Mouse (Mus musculus) T-helper 1 cell (primary cell): ENCODE measurements around the gene Cacna1d.

Experiments
- in situ Hi-C: fragments of 300-600 bp; cut with MboI, MseI; formaldehyde crosslinking; loops from one replicate; pipeline ENCODE4 v1.15.1; 2025; ENCODE audit warnings: high pct_unique_total_duplicates

The Cacna1d gene

DNA sequence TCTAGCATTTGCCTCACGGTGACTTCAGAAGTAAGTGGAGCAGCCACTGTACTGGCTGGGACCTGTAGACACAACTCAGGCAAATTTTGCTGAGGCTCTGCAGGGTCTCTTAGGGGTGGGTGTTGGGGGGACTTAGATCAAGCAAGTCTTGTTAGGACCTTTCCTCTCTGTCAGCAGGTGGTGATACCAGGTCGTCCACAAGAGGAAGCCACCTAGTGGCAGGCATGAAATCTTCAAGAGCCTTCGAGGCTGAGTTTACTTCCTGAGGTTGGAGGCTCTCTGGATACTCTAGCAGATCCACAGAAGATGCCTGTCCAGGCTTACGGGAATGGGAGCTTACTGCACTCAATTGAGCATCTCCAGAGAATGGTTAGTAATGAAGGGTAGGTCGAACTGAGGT is 394.0 kb downstream of the Cacna1d start:
- in situ Hi-C loops = no loop called here

DNA sequence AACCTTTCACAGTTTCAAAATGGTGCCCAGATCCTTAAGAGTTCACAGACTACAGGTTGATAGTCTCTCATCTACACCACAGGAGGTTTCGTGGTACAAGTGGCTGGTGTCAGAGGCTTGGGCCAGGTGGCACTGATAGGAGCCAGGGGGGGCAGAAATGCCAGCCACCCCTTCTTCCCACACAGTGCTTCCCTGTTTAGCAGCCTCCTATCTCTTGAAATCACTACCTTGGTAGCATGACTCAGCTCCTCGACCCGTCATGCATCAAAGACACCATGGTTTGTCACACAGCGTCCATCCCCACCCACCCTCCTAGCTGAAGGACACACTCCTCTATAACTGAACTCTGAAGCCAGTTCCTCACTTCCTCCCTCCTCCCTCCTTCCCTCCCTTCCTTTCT is 398.8 kb downstream of the Cacna1d start:
- in situ Hi-C loops = no loop called here

DNA sequence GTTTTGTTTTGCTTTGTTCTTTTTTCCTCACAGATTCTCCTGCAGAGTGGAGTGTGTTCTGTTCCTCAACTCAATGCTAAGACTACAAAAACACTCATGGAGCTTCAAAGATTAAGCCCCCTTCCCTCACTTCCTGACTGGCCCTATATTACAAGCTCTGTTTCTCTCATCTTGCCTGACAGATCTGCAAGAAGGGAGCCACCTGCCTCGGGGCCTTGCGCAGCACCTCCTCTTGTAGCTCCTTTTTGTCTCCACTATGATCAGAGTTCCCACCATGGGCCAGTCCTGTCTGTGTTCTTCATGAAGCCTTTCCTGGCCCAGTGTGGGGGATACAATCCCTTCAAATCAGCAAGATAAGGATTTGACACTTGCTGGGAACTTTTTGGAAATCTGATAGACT is 399.2 kb downstream of the Cacna1d start:
- in situ Hi-C loops = no loop called here

DNA sequence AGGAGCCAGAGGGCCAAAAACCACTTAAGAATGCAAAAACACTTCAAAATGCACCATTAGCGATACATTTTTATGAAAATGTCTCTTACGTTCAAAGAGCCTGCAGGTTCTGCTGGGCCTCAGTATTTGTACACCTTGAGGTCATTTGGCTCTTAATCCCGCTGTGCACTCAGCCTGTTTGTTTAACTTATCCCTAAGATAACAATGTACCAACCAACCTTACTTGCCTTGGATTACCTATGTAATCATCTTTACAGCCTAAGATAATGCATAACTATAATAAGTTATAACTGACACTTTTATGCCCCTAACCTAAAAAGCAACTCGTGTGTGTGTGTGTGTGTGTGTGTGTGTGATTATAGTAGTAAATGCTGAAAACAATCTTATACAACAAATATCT is 411.5 kb downstream of the Cacna1d start:
- in situ Hi-C loops = no loop called here

DNA sequence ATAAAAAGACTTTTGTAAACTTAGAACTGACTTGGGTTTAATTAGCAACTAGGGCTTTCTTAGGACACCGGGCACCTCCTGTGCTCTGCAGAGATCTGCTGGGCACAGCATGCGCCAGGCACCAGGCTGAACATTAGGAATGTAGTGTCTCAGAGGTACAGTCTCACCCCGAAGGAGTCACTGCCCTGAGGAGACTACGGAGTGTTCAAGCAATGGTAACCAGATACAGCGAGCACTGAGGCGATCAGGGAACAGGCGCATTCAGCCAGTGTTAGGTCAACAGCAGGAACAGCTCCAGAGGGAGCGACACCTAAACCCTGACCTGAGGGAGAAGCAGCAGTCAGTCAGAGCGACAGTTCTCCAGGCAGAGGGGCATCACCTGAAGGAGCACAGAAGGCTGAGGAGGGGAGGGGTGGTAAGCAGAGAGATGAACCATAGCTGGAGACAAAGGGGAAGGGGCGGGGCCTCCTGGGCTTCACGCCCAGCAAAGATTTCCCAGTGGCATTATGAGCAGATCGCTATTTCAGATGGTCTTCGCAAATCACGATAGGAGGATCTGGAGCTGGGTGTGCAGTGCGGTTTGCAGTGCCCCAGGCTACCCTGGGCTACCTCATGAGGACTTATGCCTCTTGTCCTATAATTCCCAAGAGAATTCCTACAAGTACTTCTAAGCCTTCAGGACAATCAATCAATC is 413.0 kb downstream of the Cacna1d start:
- in situ Hi-C loops = no loop called here

DNA sequence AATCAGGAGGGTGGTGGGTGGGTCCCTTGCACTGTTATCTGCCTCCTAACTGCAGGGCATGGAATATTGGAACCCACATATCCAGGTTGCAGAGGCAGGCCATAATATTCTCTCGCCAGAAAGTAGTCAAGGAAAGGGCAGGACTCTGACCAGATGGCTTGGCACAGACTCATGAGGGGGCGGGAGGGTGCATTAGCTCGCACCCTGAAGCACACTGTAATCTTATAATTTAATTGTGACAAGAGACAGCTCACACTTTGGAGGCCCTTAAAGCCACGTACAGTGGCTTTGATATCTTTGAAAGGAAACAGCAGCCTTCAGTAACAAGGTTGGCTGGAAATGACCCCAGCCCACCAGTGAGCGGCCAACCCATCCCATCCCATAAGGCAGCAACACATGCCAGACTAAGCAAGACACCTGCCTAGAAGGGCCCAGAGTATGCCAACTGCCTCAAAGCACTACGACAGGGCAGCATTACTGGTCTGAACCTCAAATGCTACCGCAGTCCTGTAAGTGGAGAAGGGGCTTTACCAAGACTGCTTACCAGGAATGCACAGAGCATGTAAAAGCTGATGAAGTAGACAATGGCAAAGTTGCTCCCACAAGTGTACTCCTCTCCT is 415.9 kb downstream of the Cacna1d start:
- in situ Hi-C loops = no loop called here

DNA sequence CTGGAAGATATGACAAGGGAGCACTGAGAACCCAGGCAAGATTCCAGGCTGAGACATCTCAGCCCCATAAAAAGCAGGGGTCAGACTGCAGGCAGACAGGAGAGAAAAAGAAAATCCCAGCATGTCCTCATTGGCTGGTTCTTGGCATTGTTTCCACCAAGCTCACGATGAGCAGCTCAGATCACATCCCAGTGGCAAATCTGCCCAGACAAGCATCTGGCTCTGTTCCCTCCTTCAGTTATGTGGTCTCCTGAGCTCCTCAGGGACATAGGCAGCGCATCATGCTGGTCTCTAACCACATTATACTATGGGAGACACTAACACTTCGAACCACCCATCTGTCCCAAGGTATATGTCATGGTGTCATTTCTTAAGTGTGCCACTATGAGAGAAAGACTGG is 422.7 kb downstream of the Cacna1d start:
- in situ Hi-C loops = no loop called here

DNA sequence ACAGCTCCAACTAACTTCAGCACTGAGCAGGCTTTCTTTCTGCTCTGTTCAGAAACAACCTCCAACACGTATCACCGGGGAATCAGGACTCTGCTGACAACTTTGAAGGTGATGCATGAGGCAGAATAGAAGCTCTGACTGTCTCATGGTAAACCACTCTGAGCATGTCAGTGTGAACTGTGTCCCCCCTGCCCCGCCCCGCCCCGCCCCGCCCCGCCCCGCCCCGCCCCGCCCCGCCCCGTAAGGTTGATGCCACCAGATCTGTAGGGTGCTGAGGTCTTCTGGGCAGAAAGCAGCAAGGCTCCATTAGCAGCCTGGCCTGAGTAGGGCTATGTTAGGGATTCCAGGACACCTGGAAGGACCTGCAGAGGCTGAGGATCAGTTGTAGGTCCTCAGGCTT is 424.5 kb downstream of the Cacna1d start:
- in situ Hi-C loops = no loop called here

DNA sequence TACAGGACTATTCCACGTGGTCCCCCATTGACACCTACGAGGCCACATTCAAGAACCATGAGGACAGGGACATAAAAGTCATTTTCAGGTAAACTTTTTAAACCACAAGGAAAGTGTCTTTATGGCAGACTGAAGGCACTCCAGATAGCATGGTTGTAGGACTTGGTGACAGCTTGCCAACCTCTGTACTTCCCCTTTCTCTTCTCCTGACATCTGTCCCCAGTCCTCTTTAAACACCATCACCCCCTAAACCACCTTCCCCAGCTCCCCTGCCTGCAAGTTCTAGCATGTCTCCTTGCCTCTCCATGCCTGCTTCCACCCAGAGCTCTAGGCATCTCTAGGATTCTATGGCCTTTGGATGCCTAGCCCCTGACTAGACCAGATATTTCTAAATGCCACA is 426.4 kb downstream of the Cacna1d start:
- in situ Hi-C loops = no loop called here

DNA sequence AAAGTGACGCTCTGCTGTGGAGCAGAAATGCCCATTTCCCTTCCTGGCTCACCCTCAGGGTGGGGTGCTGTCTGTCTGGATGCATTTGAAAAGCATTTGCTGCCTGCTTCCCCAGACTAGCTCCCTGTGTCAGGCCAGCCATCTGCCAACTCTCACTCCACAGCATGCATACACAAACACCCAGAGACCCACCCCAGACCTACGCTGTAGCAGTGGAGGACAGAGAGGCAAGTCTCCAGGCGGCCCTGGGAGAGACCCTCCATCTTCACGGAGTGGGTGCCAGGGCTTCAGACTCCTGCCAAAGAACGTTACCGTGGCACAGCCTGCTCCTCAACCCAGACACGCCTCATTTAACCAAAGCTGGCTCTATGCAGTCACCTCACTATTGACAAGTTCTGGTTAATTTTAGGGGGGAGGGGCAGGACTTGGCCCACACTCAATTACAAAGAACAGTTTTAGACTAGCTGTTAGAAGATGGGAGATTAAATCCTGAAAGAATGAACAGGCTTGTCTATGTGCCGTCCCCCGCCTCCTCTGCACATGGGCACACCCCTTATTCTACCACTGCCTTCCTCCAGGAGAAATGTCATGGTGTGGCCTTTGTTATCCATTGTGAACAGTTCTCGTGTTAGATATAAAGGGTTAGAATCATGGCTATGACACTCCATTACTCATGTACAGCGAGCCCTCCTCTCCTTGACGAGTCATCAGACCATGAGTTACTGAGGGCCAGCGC is 435.1 kb downstream of the Cacna1d start:
- in situ Hi-C loops = no loop called here

DNA sequence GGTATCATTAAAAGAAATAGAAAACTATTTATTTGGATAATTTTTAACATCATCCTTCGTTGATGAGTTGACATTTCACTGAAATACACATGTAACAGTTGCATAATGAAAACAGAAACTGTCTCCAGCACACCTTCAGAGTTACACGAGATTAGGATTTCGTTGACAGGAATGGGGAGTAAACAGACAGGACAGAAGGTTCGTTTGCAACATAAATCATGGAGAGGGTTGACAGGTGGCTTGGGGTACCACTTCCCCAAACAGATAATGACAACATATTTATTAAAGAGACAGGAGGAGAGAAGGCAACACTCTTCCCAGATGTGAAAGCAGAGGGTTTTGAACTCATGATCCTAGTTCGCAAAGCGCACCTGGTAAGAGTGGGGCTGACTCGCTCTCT is 436.3 kb downstream of the Cacna1d start:
- in situ Hi-C loops = no loop called here

DNA sequence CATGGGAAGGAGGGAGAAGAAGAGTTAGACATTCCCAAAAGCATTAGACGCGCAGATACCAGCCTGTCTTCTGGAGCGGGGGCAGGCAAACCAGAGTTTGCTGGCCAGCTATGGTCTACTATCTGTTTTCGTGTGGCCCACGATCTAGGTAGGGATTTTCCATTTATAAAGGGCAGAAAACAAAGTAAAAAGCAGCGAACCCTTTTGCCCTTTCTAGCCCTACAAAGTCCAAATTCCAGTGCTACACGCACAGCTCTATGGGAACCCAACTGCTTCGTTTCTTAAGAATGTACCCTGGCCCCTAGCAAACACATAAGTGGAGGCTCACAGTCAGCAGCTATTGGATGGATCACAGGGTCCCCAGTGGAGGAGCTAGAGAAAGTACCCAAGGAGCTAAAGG is 441.0 kb downstream of the Cacna1d start:
- in situ Hi-C loops = no loop called here

DNA sequence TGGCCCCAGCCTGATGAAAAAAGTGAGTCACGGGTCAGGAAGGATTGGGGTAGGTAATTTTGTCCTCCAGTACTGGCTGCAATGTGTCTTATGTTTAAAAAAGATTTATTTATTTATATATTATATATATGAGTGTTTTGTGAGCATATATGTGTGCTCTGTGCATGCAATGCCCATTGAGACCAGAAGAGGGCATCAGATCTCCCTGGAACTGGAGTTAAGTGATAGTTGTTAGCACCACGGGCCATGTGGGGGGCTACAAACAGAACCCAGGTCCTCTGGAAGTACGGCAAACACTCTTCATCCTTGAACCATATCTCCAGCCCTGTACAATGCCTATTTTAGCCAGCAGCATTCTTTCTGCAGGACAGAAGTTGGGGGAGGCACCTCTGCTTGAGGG is 443.2 kb downstream of the Cacna1d start:
- in situ Hi-C loops = no loop called here

DNA sequence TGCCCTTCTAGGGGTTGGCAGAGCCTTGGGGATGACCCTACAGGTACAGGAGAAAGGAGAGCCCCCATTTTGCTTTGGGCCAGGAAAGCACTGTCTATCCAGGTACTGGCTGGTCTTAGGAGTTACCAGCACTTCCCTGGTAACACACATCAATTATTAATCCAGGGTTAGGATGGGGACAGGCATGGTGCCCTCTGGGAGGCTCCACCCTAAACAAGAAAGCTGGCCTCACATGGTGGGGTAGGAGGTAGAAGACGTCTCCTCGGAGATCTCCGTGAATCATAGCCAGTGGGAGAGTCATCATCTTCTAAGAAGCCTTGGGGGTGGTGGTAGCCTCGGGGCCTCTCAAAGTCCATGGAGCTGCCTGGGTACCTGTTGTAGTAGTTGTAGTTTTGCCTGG is 444.3 kb downstream of the Cacna1d start:
- in situ Hi-C loops = no loop called here

DNA sequence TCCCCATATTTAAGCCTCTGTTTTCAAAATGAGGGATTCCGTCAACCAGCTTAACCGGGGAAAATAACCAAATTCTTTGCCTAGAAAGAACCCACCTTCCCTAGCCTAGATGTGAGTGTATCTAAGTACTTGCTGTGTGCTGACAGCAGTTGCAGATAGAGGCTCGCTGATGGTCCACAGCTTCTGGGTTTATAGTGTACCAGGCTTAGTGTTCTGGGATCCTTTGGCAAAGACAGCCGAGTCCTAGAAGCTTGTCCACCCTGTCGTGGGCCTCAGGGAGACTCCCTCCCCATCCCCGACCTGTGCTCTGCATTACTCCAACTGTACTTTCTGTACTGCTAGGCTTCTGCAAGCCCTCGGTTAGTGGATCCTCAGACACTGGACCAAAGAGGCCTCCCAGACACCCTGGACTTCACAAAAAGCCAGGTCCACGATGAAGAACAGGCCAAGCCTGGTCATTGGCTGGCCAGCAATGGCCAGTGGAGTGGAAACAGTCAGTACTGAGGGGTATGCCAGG is 445.5 kb downstream of the Cacna1d start:
- in situ Hi-C loops = no loop called here

DNA sequence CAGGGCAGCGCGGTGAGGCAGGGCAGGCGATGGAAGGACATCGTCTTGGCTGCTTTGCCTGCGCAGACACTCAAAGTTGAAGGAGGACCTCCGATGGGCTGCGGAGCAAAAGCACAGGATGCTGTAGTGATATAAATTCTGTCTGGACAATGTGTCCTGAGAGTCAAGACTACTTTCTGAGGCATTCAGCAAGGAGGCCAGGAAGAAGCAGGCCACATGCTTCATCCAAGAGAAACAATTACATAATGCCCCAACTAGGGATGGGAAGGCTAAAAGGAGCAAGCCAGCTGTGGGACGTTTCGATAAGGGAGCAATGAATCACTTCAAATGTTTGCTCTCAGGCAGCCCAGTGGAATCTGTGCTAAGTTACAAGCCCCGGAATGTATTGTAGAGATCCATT is 446.0 kb downstream of the Cacna1d start:
- in situ Hi-C loops = no loop called here

DNA sequence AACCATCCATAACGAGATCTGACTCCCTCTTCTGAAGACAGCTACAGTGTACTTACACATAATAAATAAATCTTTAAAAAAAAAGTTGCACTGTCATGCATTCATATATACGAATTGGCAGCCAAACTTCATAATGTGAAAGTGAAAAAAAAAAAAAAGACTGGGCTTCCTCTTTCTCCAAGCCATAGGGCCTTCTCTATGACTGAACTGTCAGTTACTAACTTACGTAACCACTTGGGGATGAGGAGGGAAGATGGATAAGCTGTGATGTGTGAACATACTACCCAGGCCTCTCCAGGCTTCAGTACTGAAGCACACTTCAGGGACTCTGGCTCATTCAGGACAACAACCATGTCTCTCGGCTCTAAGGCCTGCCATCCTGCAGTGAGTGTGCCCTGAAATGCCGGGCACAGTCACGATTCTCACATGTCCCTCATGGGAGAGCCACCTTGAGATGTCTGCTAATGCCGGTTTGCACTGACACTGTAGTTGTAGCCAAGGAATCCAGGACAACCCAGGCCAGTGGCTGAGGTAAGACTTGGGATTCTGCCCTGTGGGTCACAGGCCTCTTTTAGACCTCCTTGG is 447.8 kb downstream of the Cacna1d start:
- in situ Hi-C loops = no loop called here

DNA sequence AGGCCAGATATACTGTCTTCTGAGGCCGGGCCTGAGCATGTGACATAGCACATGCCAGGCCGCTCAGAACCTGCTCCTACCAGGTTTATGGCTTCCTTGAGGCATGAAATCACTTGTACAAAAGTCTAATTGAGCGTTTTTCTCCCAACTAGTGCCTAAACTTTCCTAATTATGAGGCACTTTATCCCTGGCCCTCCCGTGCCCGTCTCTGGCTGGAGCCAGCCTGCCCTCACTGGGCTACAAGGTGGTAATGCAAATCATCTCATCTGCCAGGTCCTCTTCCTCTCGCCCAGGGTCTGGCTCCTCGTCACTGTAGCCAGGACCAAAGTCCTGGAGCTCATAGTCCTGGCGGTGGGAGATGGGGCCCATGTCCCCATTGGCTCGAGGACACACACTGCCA is 449.4 kb downstream of the Cacna1d start:
- in situ Hi-C loops = no loop called here

DNA sequence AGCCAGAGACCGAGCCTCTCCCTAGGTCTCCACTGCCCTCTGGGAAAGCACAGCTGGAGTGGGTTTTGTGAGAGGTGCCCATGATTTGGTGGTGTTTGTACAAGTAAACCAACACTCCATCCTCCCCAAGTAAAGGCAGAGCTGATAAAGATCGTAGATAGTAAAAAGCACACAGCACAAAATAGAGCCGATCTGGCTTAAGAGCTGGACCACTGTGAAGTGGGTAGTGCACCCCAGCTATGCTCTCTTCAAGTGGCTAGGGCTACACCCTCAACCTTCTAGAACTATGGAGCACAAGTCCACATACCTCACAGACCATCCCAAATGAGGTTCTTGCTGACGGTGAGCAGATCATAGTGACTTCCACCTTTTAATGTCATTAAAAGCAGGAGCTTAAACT is 451.8 kb downstream of the Cacna1d start:
- in situ Hi-C loops = loop anchor here (10.0 kb wide), 1 partner anchor 735 kb away; no protein-coding TSS in a partner anchor

DNA sequence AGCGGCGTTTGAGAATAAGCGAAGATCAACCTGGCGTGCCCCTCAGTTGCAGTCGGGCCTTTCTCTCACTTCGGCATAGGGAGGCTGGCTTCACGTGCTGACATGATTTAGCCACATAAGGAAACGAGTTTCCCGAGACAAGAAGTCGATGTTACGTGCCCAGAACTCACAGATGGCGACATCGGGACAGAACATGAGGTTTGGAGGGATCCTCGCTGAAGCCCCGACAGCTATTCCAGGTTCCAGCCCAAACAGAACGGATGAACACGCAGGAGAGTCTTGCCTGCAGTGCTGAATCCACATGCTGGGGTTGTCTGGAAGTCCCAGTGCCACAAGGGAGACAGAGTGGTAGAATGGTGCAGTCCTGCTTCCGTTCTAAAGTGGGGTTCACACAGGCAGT is 452.8 kb downstream of the Cacna1d start:
- in situ Hi-C loops = loop anchor here (10.0 kb wide), 1 partner anchor 736 kb away; no protein-coding TSS in a partner anchor

DNA sequence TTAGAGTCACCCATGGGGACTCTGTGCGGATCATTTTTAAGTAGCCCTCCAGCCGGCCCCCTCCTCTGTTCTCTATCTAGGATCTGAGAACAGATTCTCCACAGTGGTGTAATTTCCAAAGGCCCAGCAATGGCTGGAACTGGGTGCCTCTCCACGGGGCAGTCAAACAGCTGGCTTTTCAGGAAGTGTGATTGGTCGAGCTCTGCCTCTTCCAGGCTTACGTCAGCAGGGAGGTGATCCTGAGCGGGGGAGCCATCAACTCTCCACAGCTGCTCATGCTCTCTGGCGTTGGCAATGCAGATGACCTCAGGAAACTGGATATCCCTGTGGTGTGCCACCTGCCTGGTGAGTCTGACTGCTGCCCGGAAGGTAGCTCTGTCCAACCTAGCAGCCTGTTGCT is 457.9 kb downstream of the Cacna1d start:
- in situ Hi-C loops = loop anchor here (10.0 kb wide), 1 partner anchor 741 kb away; no protein-coding TSS in a partner anchor

DNA sequence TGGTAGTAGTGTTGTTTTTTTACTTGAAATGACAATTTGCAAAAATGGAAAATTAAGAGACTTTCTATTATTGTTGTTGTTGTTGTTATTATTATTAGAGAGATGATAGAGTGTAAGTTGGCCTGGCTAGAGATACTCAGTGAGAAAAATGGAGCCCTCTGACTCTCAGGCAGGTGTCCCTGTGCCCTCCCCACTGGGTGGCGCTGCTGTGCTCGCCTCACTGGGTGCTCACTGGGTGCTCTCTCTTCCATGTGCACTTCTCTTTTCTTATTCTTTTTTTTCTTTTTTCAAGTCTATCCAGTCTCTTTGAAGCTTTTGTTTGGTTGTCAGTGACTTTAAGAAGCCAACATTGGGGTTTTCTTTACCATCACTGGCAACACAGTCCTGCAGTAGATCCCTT is 463.9 kb downstream of the Cacna1d start:
- in situ Hi-C loops = no loop called here
